Mouse (Mus musculus) stomach, embryonic 15.5 days (tissue): ENCODE data around the gene Phactr2. TPM values are rescaled to one million over a fixed set of nuclear protein-coding genes. Genes with fewer than 3 reads are reported as not detected.
A peak's percentile ranks its signal among the peaks of the same experiment; 100 is the strongest.
"Not testable (repeated sequence)": the region's sequence is repeated elsewhere in the genome, so short reads cannot be mapped to it uniquely, and the experiment has no call there.

Source experiments
- ATAC-seq: fragments of 200-750 bp; cut with Nextera tagmentation; 2 replicates; pipeline ENCODE4 v1.8.0; 2017; ENCODE audit warnings: low read depth, moderate number of reproducible peaks, moderate TSS enrichment; ENCODE audit not compliant: insufficient read depth, low FRiP score
- H3K27ac ChIP-seq: fragments of 300-500 bp; sonication (generic); 2 replicates; pipeline ENCODE4 v1.5.1; 2015; ENCODE audit warnings: mild to moderate bottlenecking, inconsistent platforms
- H3K27me3 ChIP-seq: fragments of 300-500 bp; sonication (generic); replicated peaks from 2 replicates; pipeline ENCODE4 v1.6.1; 2015; ENCODE audit warnings: inconsistent platforms
- H3K36me3 ChIP-seq: fragments of 300-500 bp; sonication (generic); 2 replicates; pipeline ENCODE4 v1.6.1; 2015; ENCODE audit warnings: inconsistent platforms
- H3K4me1 ChIP-seq: fragments of 300-500 bp; sonication (generic); 2 replicates; pipeline ENCODE4 v1.6.1; 2015; ENCODE audit warnings: inconsistent platforms
- H3K4me2 ChIP-seq: fragments of 300-500 bp; sonication (generic); 2 replicates; pipeline ENCODE4 v1.6.1; 2015; ENCODE audit warnings: mild to moderate bottlenecking, inconsistent platforms
- H3K4me3 ChIP-seq: fragments of 300-500 bp; sonication (generic); replicated peaks from 2 replicates; pipeline ENCODE4 v1.5.1; 2015; ENCODE audit warnings: inconsistent platforms
- H3K9ac ChIP-seq: fragments of 300-500 bp; sonication (generic); 2 replicates; pipeline ENCODE4 v1.6.1; 2015; ENCODE audit warnings: inconsistent platforms
- H3K9me3 ChIP-seq: fragments of 300-500 bp; sonication (generic); 2 replicates; pipeline ENCODE4 v1.6.1; 2016; ENCODE audit warnings: inconsistent platforms
- WGBS: fragments of 180-500 bp; shearing (Covaris S2); methylation state at CpG from one replicate; pipeline ENCODE4 v1.1.7; 2015; 5-methylcytosine and 5-hydroxymethylcytosine counted together
- polyA plus RNA-seq: library from polyadenylated mRNA; unstranded; fragments of >200 nt; fragmentation: Nextera tagmentation; extraction: Ambion mirVana; gene quantifications from 2 replicates; pipeline ENCODE4 v1.2.1, GENCODE M21; 2015

The Phactr2 gene
- polyA plus RNA-seq, 1 experiment from 2014 or later, result 29.4 TPM

GRCm38 (mm10) chr10:13479341-13479740 is 5.1 kb upstream of the Phactr2 start:
- no peak for ATAC-seq
- Histone ChIP-seq H3K4me3 (no peak overlapping the region), H3K9me3 (no peaks in the 10 kb centered on the region), H3K27ac (no peak overlapping the region), H3K9ac (no peak overlapping the region), H3K27me3 (no peaks in the 10 kb centered on the region), H3K36me3 (no peaks in the 10 kb centered on the region), H3K4me2 (no peak overlapping the region), H3K4me1 (peaks cover 5% of the 10 kb centered on the region; the same call in 1 of the 2 replicates)
- 76% methylated on average over 6 of the region's 6 CpGs for WGBS

- Histone ChIP-seq H3K27me3 (0 out of 2 replicates have a peak, but pooled peaks cover 5% of the 10 kb centered on the region), H3K4me3 (peak overlapping the region; percentile 67; the same call in 1 of the 2 replicates), H3K9me3 (no peaks in the 10 kb centered on the region), H3K4me2 (peak overlapping the region; percentile 98; the same call in 1 of the 2 replicates), H3K27ac (no peak overlapping the region), H3K36me3 (no peaks in the 10 kb centered on the region), H3K9ac (no peak overlapping the region), H3K4me1 (peaks cover 9% of the 10 kb centered on the region)
- ATAC-seq, result no peak
- WGBS, result 37% methylated on average over 7 of the region's 7 CpGs
Observed at GRCm38 (mm10) chr10:13475121-13475520, 909 bp upstream of the Phactr2 start.

- 9% methylated on average over 10 of the region's 10 CpGs for WGBS
- Histone ChIP-seq H3K4me1 (peaks cover 9% of the 10 kb centered on the region), H3K36me3 (no peaks in the 10 kb centered on the region), H3K27me3 (0 out of 2 replicates have a peak, but pooled peaks cover 5% of the 10 kb centered on the region), H3K9ac (peak overlapping the region; percentile 66), H3K27ac (no peak overlapping the region), H3K4me3 (peak overlapping the region; percentile 67), H3K4me2 (peak overlapping the region; percentile 98), H3K9me3 (no peaks in the 10 kb centered on the region)
- peak; percentile 45 for ATAC-seq
Observed at GRCm38 (mm10) chr10:13474568-13474955, 350 bp upstream of the Phactr2 start.

DNA sequence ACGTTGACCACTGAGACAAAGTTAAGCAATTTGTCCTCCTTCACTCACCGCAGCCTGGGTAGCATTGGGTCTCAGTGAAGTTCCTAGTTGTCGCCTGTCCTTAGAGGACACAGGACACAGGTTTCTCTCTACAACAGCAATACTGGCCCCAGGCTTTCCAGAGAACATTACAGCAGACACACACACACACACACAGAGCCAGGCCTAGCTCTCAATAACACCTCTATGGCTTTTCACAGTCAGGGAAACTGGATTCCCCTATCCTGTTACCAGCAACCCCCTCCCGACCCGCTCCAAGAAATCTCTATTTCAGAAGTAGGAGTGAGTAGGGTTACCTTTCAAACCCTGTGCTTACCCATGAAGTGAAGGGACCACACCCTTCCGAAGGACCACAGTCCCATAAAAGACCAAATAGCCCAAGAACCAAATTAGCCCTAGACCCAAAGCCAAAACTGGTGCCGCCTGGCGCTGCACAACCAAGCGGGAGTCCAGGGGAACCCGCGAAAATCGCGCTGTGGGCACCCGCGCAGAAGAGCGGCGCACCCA is 852 bp downstream of the Phactr2 start:
- H3K27ac ChIP-seq, result no peak overlapping the region
- WGBS, result 13% methylated on average over 17 of the region's 17 CpGs

DNA sequence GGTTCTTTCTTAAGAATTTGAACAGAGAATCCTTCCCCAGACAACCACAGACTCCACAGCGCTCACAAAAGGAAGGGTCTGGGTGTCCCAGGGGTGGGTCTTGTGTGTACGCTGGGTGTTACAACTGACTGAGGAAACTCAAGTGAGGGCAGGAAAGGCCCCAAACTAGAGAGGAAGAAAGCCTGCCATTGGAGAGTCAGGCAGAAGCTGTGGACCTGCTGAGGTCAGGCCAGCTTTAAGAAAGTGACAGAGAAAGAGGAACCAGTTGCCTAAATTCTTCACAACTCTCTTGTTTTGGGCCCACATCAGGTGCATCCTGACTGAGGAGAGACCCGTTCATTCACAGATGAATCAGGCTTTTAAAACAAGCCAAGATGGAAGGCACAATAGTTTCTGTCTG is 4.0 kb downstream of the Phactr2 start:
- Histone ChIP-seq H3K4me3 (no peak overlapping the region), H3K9ac (no peak overlapping the region), H3K27me3 (0 out of 2 replicates have a peak, but pooled peaks cover 5% of the 10 kb centered on the region), H3K4me1 (peaks cover 9% of the 10 kb centered on the region), H3K36me3 (no peaks in the 10 kb centered on the region), H3K4me2 (no peak overlapping the region), H3K9me3 (no peaks in the 10 kb centered on the region), H3K27ac (no peak overlapping the region)
- WGBS, result 83% methylated on average over 3 of the region's 3 CpGs
- ATAC-seq, result no peak

More for the DNA sequence above, 852 bp downstream of the Phactr2 start:
- ATAC-seq, result no peak
- no peaks in the 10 kb centered on the region for H3K9me3 ChIP-seq
- peak overlapping the region; percentile 66 for H3K9ac ChIP-seq
- 0 out of 2 replicates have a peak, but pooled peaks cover 5% of the 10 kb centered on the region for H3K27me3 ChIP-seq
- H3K4me2 ChIP-seq, result peak overlapping the region; percentile 98
- H3K4me3 ChIP-seq, result peak overlapping the region; percentile 67
- peaks cover 9% of the 10 kb centered on the region for H3K4me1 ChIP-seq
- no peaks in the 10 kb centered on the region for H3K36me3 ChIP-seq

GRCm38 (mm10) chr10:13468025-13468529 is 6.1 kb downstream of the Phactr2 start:
- not testable (repeated sequence) for H3K9ac ChIP-seq, H3K4me3 ChIP-seq, H3K4me1 ChIP-seq, ATAC-seq, H3K9me3 ChIP-seq, H3K27me3 ChIP-seq, H3K36me3 ChIP-seq, H3K4me2 ChIP-seq
- WGBS, result 78% methylated on average over 6 of the region's 6 CpGs
- H3K27ac ChIP-seq, result peak overlapping the region; percentile 58; the same call in 1 of the 2 replicates

GRCm38 (mm10) chr10:13466925-13467324 is 7.3 kb downstream of the Phactr2 start:
- ATAC-seq, result peak; percentile 73
- no peaks in the 10 kb centered on the region for H3K36me3 ChIP-seq
- no peak overlapping the region for H3K9ac ChIP-seq
- no peaks in the 10 kb centered on the region for H3K9me3 ChIP-seq
- 63% methylated on average over 5 of the region's 5 CpGs for WGBS
- peak overlapping the region; percentile 58 for H3K27ac ChIP-seq
- H3K27me3 ChIP-seq, result no peaks in the 10 kb centered on the region
- no peak overlapping the region for H3K4me3 ChIP-seq
- no peak overlapping the region for H3K4me2 ChIP-seq
- no peaks in the 10 kb centered on the region for H3K4me1 ChIP-seq

- H3K4me2 ChIP-seq, H3K27me3 ChIP-seq, ATAC-seq, H3K27ac ChIP-seq, H3K4me3 ChIP-seq, H3K36me3 ChIP-seq, H3K4me1 ChIP-seq, H3K9ac ChIP-seq, H3K9me3 ChIP-seq: not testable (repeated sequence)
- WGBS, result 87% methylated on average over 3 of the region's 3 CpGs
Observed at GRCm38 (mm10) chr10:13464295-13464694, 9.9 kb downstream of the Phactr2 start.

GRCm38 (mm10) chr10:13453200-13453990 is 20.8 kb downstream of the Phactr2 start:
- ATAC-seq, result no peak
- no peaks in the 10 kb centered on the region for H3K9me3 ChIP-seq
- no peak overlapping the region for H3K9ac ChIP-seq
- WGBS, result 53% methylated on average over 13 of the region's 13 CpGs
- H3K27ac ChIP-seq, result no peak overlapping the region
- H3K4me2 ChIP-seq, result no peak overlapping the region
- H3K27me3 ChIP-seq, result no peaks in the 10 kb centered on the region
- H3K36me3 ChIP-seq, result no peaks in the 10 kb centered on the region
- 0 out of 2 replicates have a peak, but pooled peaks cover 3% of the 10 kb centered on the region for H3K4me1 ChIP-seq
- no peak overlapping the region for H3K4me3 ChIP-seq

DNA sequence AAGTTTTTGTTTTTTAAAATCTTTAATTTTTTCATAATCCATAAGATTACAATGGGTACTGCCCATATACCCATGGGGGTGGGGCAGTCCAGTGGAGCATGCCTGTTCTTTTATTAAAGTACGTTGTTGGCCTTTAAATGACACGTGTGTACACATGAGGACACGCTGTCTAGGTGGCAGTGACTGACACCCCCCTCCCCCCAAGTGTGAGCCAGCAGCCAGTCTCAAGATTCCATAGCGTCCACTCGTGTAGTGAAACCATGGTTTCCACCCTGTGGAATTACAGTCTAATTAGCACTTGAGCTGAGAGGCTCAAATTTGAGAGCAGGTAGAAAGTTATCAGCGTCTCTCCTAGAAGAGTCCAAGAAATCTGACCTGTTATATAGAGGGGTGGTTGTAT is 22.6 kb downstream of the Phactr2 start:
- Histone ChIP-seq H3K4me3 (no peak overlapping the region), H3K4me1 (peaks cover 8% of the 10 kb centered on the region; the same call in 1 of the 2 replicates), H3K4me2 (no peak overlapping the region), H3K27me3 (no peaks in the 10 kb centered on the region), H3K36me3 (no peaks in the 10 kb centered on the region), H3K9me3 (no peaks in the 10 kb centered on the region), H3K27ac (no peak overlapping the region), H3K9ac (no peak overlapping the region)
- ATAC-seq, result no peak
- 75% methylated on average over 6 of the region's 6 CpGs for WGBS

GRCm38 (mm10) chr10:13448283-13449045 is 25.7 kb downstream of the Phactr2 start:
- ATAC-seq, result no peak
- no peak overlapping the region for H3K27ac ChIP-seq

More at GRCm38 (mm10) chr10:13448283-13449045, 25.7 kb downstream of the Phactr2 start:
- Histone ChIP-seq H3K27me3 (no peaks in the 10 kb centered on the region), H3K9ac (no peak overlapping the region), H3K4me2 (no peak overlapping the region), H3K4me1 (peaks cover 7% of the 10 kb centered on the region; the same call in 1 of the 2 replicates), H3K4me3 (no peak overlapping the region), H3K9me3 (no peaks in the 10 kb centered on the region), H3K36me3 (no peaks in the 10 kb centered on the region)
- 66% methylated on average over 7 of the region's 7 CpGs for WGBS
